Mouse (Mus musculus): Measurements from ENCODE around the gene Crhr2.

Crhr2 gene

GRCm38 (mm10) chr6:55045326-55045725 lies 87.5 kb downstream of the Crhr2 start:
- DNase-seq (ENCODE audit: low spot score in 2 of 2), result no peak

DNA sequence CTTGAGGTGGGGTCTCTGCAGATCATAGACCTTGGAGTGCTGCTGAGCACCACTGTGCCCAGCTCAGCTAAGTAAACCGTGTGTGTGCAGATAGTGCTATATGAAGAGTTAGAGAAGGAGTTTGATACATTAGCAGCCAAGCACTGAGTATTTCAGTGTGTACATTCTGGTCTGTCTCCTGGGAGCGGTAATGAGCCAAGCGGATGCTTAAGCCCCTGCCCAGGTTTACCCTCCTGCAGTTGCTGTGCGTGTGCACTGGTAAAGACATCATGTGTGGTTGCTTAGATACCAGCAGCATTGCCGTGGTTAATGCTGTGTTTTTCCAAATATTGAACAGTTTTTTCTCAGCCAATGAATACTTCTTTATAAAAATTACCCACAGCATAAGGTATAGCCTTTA lies 88.3 kb downstream of the Crhr2 start:
- DNase-seq (ENCODE audit: low spot score in 2 of 2), result no peak

GRCm38 (mm10) chr6:55043206-55043605 lies 89.6 kb downstream of the Crhr2 start:
- no peak for DNase-seq (ENCODE audit: low spot score in 2 of 2)

Measured in urinary bladder, adult 18-20 months (tissue).